Mouse (Mus musculus): Measurements from ENCODE around the gene Rbfox3. TPM values are rescaled to one million over a fixed set of nuclear protein-coding genes. Genes with fewer than 3 reads are reported as not detected.

Rbfox3 gene
- polyA plus RNA-seq, 1 experiment from 2014 or later, result 0.69 TPM

DNA sequence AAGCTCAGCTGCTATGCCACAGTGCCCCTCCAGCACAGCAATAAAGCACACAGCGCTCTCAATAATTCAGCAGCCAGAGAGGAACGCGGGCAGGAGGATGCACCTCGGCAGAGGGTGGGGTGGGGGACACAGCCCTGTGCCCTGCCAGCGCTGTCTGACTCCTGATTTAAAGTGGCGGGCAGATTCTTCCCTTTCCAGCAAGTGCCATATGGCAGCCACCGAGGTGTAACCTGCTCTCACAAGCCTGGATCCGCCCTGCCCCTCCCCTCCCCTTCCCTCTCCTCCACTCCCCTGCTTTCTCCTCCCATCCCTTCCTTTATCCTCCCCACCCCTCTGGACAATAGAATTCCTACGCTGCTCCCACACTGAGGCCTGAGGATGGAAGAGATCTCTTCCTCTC, 311.2 kb downstream of the Rbfox3 start:
- H3K4me2 ChIP-seq, result no peak overlapping the region
- no peak overlapping the region for H3K9ac ChIP-seq (ENCODE audit: low read depth, low read length)
- H3K4me1 ChIP-seq (ENCODE audit: control insufficient read depth, insufficient read depth, low read length), result no peaks in the 10 kb centered on the region
- H3K36me3 ChIP-seq (ENCODE audit: control insufficient read depth, insufficient read depth, low read length), result no peaks in the 10 kb centered on the region
- ATAC-seq (replicated peaks; ENCODE audit: insufficient number of reproducible peaks, low FRiP score, low TSS enrichment), result no peak
- H3K4me3 ChIP-seq (ENCODE audit: low read depth, low read length), result no peak overlapping the region
- H3K27me3 ChIP-seq (ENCODE audit: control insufficient read depth, insufficient read depth, low read length), result peaks cover 29% of the 10 kb centered on the region
- no peak overlapping the region for H3K27ac ChIP-seq (ENCODE audit: low read depth, low read length)
- 6% methylated on average over 9 of the region's 9 CpGs for WGBS (ENCODE audit: insufficient replicate concordance)
- H3K9me3 ChIP-seq (replicated peaks; ENCODE audit: control insufficient read depth, low read length), result no peaks in the 10 kb centered on the region

DNA sequence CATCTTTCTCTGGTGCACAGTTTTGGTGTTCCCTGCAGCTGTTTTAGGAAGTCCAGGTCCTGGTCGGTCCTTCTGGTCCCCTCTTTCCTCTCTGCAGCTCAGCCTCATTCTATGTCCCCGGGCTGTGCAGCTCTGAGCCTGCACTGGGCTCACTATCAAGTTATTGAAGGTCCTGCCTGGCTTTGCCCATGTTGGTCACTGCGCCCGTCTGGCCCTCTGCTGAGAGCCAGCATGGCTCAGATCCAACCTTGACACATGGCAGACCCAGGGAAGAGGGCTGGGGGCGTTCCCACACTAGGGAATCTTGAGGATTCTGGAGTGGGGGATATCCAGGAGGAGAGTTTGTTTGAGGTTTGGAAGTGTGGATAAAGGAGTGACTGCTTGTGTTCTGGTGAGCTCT, 312.7 kb downstream of the Rbfox3 start:
- Histone ChIP-seq H3K9ac (ENCODE audit: low read depth, low read length) (no peak overlapping the region), H3K36me3 (ENCODE audit: control insufficient read depth, insufficient read depth, low read length) (no peaks in the 10 kb centered on the region), H3K4me1 (ENCODE audit: control insufficient read depth, insufficient read depth, low read length) (no peaks in the 10 kb centered on the region), H3K9me3 (replicated peaks; ENCODE audit: control insufficient read depth, low read length) (no peaks in the 10 kb centered on the region), H3K4me2 (no peak overlapping the region), H3K27me3 (ENCODE audit: control insufficient read depth, insufficient read depth, low read length) (peaks cover 29% of the 10 kb centered on the region), H3K4me3 (ENCODE audit: low read depth, low read length) (no peak overlapping the region), H3K27ac (ENCODE audit: low read depth, low read length) (no peak overlapping the region)
- no peak for ATAC-seq (replicated peaks; ENCODE audit: insufficient number of reproducible peaks, low FRiP score, low TSS enrichment)
- 59% methylated on average over 5 of the region's 5 CpGs for WGBS (ENCODE audit: insufficient replicate concordance)

DNA sequence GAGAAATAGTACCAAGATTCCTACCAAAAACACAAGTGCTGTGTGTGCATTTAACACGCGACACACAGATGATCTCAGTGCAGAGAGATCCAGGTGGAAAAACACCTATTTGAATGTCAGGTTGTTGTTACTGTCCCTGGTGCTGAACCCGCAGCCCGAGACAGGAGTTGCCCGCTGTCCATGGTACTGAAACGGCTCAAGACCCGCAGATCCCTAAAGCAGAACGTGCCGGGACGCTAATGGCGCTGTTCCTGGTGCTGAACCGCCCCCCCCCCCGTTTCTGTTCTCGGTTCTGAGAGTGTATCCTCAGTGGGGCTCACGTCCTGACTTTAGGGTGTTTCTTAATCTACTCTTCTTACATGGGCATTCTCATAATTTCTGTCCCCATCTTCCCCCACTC, 326.6 kb downstream of the Rbfox3 start:
- H3K4me3 ChIP-seq (ENCODE audit: low read depth, low read length), result no peak overlapping the region
- H3K36me3 ChIP-seq (ENCODE audit: control insufficient read depth, insufficient read depth, low read length), result no peaks in the 10 kb centered on the region
- H3K27ac ChIP-seq (ENCODE audit: low read depth, low read length), result no peak overlapping the region
- no peak overlapping the region for H3K9ac ChIP-seq (ENCODE audit: low read depth, low read length)
- ATAC-seq (replicated peaks; ENCODE audit: insufficient number of reproducible peaks, low FRiP score, low TSS enrichment), result no peak
- no peak overlapping the region for H3K4me2 ChIP-seq
- H3K9me3 ChIP-seq (replicated peaks; ENCODE audit: control insufficient read depth, low read length), result no peaks in the 10 kb centered on the region
- WGBS (ENCODE audit: insufficient replicate concordance), result 6% methylated on average over 15 of the region's 15 CpGs
- no peaks in the 10 kb centered on the region for H3K4me1 ChIP-seq (ENCODE audit: control insufficient read depth, insufficient read depth, low read length)
- no peaks in the 10 kb centered on the region; the same call in 1 of the 2 replicates for H3K27me3 ChIP-seq (ENCODE audit: control insufficient read depth, insufficient read depth, low read length)

DNA sequence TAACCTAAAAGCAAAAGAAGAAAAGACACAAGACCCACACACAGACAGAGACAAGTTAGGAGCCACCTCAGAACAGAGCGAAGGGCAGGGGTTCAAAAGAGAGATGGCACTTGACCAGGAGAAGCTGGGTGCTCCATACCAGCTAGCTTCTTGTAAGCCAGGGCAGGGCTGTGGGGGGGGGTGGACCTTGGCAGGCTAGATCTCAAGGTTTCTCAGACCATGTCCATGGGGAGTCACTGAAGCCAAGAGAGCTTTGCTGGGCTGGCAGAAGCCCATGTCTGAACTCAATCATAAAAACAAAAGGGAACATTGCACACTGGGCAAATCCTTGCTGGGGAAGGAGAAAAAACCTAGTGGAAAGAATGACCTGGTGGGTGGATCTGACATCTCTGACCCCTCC, 327.4 kb downstream of the Rbfox3 start:
- Histone ChIP-seq H3K4me2 (no peak overlapping the region), H3K9me3 (replicated peaks; ENCODE audit: control insufficient read depth, low read length) (no peaks in the 10 kb centered on the region), H3K9ac (ENCODE audit: low read depth, low read length) (no peak overlapping the region), H3K27ac (ENCODE audit: low read depth, low read length) (no peak overlapping the region), H3K27me3 (ENCODE audit: control insufficient read depth, insufficient read depth, low read length) (no peaks in the 10 kb centered on the region; the same call in 1 of the 2 replicates), H3K4me3 (ENCODE audit: low read depth, low read length) (no peak overlapping the region), H3K4me1 (ENCODE audit: control insufficient read depth, insufficient read depth, low read length) (no peaks in the 10 kb centered on the region), H3K36me3 (ENCODE audit: control insufficient read depth, insufficient read depth, low read length) (no peaks in the 10 kb centered on the region)
- ATAC-seq (replicated peaks; ENCODE audit: insufficient number of reproducible peaks, low FRiP score, low TSS enrichment), result no peak
- 96% methylated on average over 1 of the region's 1 CpGs for WGBS (ENCODE audit: insufficient replicate concordance)

DNA sequence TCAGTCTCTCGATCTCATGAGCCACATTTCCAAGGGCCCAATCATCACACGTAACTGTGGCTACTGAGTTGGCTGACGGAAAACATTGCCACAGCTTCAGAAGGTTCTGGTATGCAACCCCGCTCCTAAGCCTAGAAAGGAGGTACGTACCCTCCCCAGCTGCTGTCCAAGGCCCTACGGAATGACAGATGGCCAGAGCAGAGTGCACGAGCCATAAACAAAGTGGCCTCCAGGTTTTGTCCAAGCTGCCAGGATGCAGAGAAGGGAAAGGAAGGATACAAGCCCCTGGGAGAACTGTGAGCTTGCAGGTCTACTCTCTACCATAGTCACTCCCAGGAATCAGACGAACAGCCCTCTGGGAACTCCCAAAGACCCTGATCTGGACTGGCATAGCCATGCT, 327.8 kb downstream of the Rbfox3 start:
- Histone ChIP-seq H3K9me3 (replicated peaks; ENCODE audit: control insufficient read depth, low read length) (no peaks in the 10 kb centered on the region), H3K4me1 (ENCODE audit: control insufficient read depth, insufficient read depth, low read length) (no peaks in the 10 kb centered on the region), H3K4me2 (no peak overlapping the region), H3K27me3 (ENCODE audit: control insufficient read depth, insufficient read depth, low read length) (no peaks in the 10 kb centered on the region; the same call in 1 of the 2 replicates), H3K27ac (ENCODE audit: low read depth, low read length) (no peak overlapping the region), H3K4me3 (ENCODE audit: low read depth, low read length) (no peak overlapping the region), H3K36me3 (ENCODE audit: control insufficient read depth, insufficient read depth, low read length) (no peaks in the 10 kb centered on the region), H3K9ac (ENCODE audit: low read depth, low read length) (no peak overlapping the region)
- WGBS (ENCODE audit: insufficient replicate concordance), result 72% methylated on average over 8 of the region's 8 CpGs
- no peak for ATAC-seq (replicated peaks; ENCODE audit: insufficient number of reproducible peaks, low FRiP score, low TSS enrichment)

DNA sequence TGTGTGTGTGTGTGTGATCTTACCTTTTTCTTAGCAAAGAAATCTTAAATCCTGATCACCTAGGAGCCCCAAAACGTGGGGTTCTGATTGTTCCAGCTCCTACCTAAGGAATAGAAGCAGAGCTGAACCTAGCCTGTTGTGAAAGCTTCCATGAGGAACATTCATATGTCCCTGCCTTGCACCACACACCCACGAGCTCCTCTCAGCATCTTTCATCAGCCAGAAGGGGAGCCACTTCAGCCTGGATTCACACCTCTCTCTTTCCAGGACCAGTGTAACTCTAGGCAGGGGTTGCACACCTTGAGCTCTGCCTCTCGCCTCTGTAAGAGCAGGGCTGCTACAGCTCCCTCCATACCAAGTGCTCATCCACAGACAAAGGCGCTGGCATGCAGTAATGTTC, 330.4 kb downstream of the Rbfox3 start:
- Histone ChIP-seq H3K4me1 (ENCODE audit: control insufficient read depth, insufficient read depth, low read length) (no peaks in the 10 kb centered on the region), H3K27me3 (ENCODE audit: control insufficient read depth, insufficient read depth, low read length) (peaks cover 12% of the 10 kb centered on the region), H3K9me3 (replicated peaks; ENCODE audit: control insufficient read depth, low read length) (no peaks in the 10 kb centered on the region), H3K4me3 (ENCODE audit: low read depth, low read length) (no peak overlapping the region), H3K36me3 (ENCODE audit: control insufficient read depth, insufficient read depth, low read length) (no peaks in the 10 kb centered on the region), H3K9ac (ENCODE audit: low read depth, low read length) (no peak overlapping the region), H3K27ac (ENCODE audit: low read depth, low read length) (no peak overlapping the region), H3K4me2 (no peak overlapping the region)
- 48% methylated on average over 4 of the region's 4 CpGs for WGBS (ENCODE audit: insufficient replicate concordance)
- no peak for ATAC-seq (replicated peaks; ENCODE audit: insufficient number of reproducible peaks, low FRiP score, low TSS enrichment)

DNA sequence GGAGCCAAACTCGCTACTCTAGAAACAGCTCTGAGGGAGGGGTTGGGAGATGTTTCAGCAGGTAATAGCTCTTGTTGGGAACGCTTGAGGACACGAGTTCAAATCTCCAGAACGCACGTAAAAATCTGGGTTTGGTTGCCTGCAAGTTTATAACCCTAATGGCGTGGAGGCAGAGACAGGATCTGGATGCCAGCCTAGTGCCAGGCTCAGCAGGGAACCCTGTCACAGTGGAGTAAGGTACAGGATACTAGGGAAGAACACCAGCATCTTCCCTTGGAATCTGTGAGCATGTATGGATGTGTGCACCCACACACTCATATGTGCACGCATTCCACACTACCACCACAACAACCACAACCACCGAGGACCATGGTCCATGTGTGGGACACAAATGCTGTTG, 331.8 kb downstream of the Rbfox3 start:
- Histone ChIP-seq H3K4me3 (ENCODE audit: low read depth, low read length) (no peak overlapping the region), H3K36me3 (ENCODE audit: control insufficient read depth, insufficient read depth, low read length) (no peaks in the 10 kb centered on the region), H3K9me3 (replicated peaks; ENCODE audit: control insufficient read depth, low read length) (no peaks in the 10 kb centered on the region), H3K9ac (ENCODE audit: low read depth, low read length) (no peak overlapping the region), H3K27me3 (ENCODE audit: control insufficient read depth, insufficient read depth, low read length) (peaks cover 20% of the 10 kb centered on the region), H3K4me1 (ENCODE audit: control insufficient read depth, insufficient read depth, low read length) (no peaks in the 10 kb centered on the region), H3K4me2 (no peak overlapping the region), H3K27ac (ENCODE audit: low read depth, low read length) (no peak overlapping the region)
- 73% methylated on average over 8 of the region's 8 CpGs for WGBS (ENCODE audit: insufficient replicate concordance)
- no peak for ATAC-seq (replicated peaks; ENCODE audit: insufficient number of reproducible peaks, low FRiP score, low TSS enrichment)

DNA sequence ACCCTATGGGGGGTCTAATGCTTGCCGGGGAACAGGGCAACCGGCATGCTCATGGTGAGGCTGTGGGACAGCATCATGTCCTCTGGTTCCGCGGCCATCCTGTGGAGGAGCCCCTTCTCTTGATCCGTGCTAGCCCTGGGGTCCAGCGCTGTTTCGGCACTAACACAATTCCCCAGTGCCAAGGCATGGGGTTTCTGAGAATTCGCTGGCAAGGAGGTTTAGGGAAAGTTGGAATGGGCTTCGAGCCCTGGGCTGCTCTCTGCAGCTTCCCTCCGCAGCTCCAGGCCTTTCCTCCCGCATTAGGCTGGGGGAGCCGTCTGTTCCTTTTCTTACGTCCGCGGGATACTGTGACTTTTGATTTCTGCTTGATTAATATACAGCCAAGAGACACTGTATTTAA, 334.1 kb downstream of the Rbfox3 start:
- H3K27me3 ChIP-seq (ENCODE audit: control insufficient read depth, insufficient read depth, low read length), result peaks cover 43% of the 10 kb centered on the region
- no peak overlapping the region for H3K9ac ChIP-seq (ENCODE audit: low read depth, low read length)
- WGBS (ENCODE audit: insufficient replicate concordance), result 59% methylated on average over 15 of the region's 15 CpGs
- H3K36me3 ChIP-seq (ENCODE audit: control insufficient read depth, insufficient read depth, low read length), result no peaks in the 10 kb centered on the region
- H3K4me1 ChIP-seq (ENCODE audit: control insufficient read depth, insufficient read depth, low read length), result no peaks in the 10 kb centered on the region
- ATAC-seq (replicated peaks; ENCODE audit: insufficient number of reproducible peaks, low FRiP score, low TSS enrichment), result no peak
- H3K27ac ChIP-seq (ENCODE audit: low read depth, low read length), result no peak overlapping the region
- no peaks in the 10 kb centered on the region for H3K9me3 ChIP-seq (replicated peaks; ENCODE audit: control insufficient read depth, low read length)
- H3K4me2 ChIP-seq, result no peak overlapping the region
- H3K4me3 ChIP-seq (ENCODE audit: low read depth, low read length), result no peak overlapping the region

DNA sequence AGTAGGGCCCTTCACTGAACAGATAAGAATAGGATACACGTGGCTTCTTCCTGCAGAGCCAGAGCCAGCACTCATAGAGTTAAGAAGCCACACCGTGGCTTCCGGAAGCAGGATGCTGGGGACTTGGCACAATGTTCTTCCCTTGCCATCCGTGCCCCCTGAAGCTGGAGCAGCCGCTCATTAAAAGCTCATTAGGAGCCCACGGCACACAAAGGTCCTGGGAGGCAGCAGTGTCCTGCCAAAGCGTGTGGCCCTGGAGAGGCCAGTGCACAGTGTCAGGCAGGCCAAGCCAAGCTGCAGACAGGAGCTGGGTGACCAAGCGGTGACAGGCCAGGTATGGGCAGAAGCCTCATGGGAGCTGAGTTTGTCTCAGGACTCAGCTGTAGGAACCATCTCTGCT, 334.8 kb downstream of the Rbfox3 start:
- Histone ChIP-seq H3K9ac (ENCODE audit: low read depth, low read length) (no peak overlapping the region), H3K36me3 (ENCODE audit: control insufficient read depth, insufficient read depth, low read length) (no peaks in the 10 kb centered on the region), H3K4me2 (no peak overlapping the region), H3K9me3 (replicated peaks; ENCODE audit: control insufficient read depth, low read length) (no peaks in the 10 kb centered on the region), H3K4me3 (ENCODE audit: low read depth, low read length) (no peak overlapping the region), H3K4me1 (ENCODE audit: control insufficient read depth, insufficient read depth, low read length) (no peaks in the 10 kb centered on the region), H3K27ac (ENCODE audit: low read depth, low read length) (no peak overlapping the region), H3K27me3 (ENCODE audit: control insufficient read depth, insufficient read depth, low read length) (peaks cover 49% of the 10 kb centered on the region)
- 57% methylated on average over 8 of the region's 8 CpGs for WGBS (ENCODE audit: insufficient replicate concordance)
- no peak for ATAC-seq (replicated peaks; ENCODE audit: insufficient number of reproducible peaks, low FRiP score, low TSS enrichment)
